Mouse (Mus musculus) left cerebral cortex, postnatal 14 days (tissue): ENCODE data around the gene Tpst2. TPM values are rescaled to one million over a fixed set of nuclear protein-coding genes. Genes with fewer than 3 reads are reported as not detected.

ENCODE experiments used
- DNase-seq, 2 experiments: peaks; one replicate each; pipeline ENCODE4 v3.0.0; 2021 to 2022; ENCODE audit warnings: low spot score in 2 of 2, mixed read lengths in 1 of 2
- intact Hi-C: fragments of 180-260 bp; cut with DNase I; formaldehyde crosslinking; loops from one replicate; pipeline ENCODE4 v1.15.1; 2025
- long read RNA-seq, 2 experiments: library from polyadenylated mRNA; stranded (forward); transcript quantifications; one replicate each; pipeline ENCODE4 v2.0.0; 2021
- total RNA-seq, 2 experiments: library from RNA; stranded (reverse); gene quantifications; 2 replicates each; pipeline ENCODE4 v1.2.3; 2021

Gene Tpst2
- total RNA-seq = 10 to 100 TPM; 41.3 to 42.9 TPM
- long read RNA-seq, experiment 1, transcript Tpst2-201 (7 exons, 1,835 nt) = major isoform, 69 of 91 reads
- long read RNA-seq, experiment 1, partial matches to known transcripts = 11 of 91 reads
- long read RNA-seq, experiment 1, other reads (novel, unspliced or antisense) = 10 of 91 reads
- long read RNA-seq, experiment 2, transcript Tpst2-201 (7 exons, 1,835 nt) = major isoform, 54 of 69 reads
- long read RNA-seq, experiment 2, partial matches to known transcripts = 8 of 69 reads
- long read RNA-seq, experiment 2, other reads (novel, unspliced or antisense) = 5 of 69 reads

GRCm38 (mm10) chr5:112276267-112276873 lies at the start of gene Tpst2:
Gene Tpst2, plus strand, starts transcription at chr5:112276691.
- DNase-seq = peak; percentile 100
- intact Hi-C loops = loop anchor here (5.0 kb wide), 2 partner anchors 34 to 51 kb away; partner anchors contain the start of gene Tfip11

- DNase-seq = peak in 1 of 2 experiments; percentile 60
- intact Hi-C loops = no loop called here
These were observed 49.1 kb upstream of the Tpst2 start for GRCm38 (mm10) chr5:112227354-112227753.

- intact Hi-C loops = no loop called here
- DNase-seq = no peak
These were observed 48.6 kb upstream of the Tpst2 start for GRCm38 (mm10) chr5:112227898-112228239.

GRCm38 (mm10) chr5:112228240-112229076 lies 48.0 kb upstream of the Tpst2 start:
- intact Hi-C loops = no loop called here
- peak; percentile 74 to 77 for DNase-seq

- DNase-seq = no peak
- intact Hi-C loops = no loop called here
These were observed 40.7 kb upstream of the Tpst2 start for GRCm38 (mm10) chr5:112235806-112236205.

GRCm38 (mm10) chr5:112236631-112237030 lies 39.9 kb upstream of the Tpst2 start:
- intact Hi-C loops = no loop called here
- DNase-seq = no peak

- intact Hi-C loops = no loop called here
- DNase-seq = no peak
These were observed 39.1 kb upstream of the Tpst2 start for GRCm38 (mm10) chr5:112237439-112237838.

GRCm38 (mm10) chr5:112237866-112238570 lies 38.5 kb upstream of the Tpst2 start:
- intact Hi-C loops = no loop called here
- no peak for DNase-seq

- DNase-seq = no peak
- intact Hi-C loops = no loop called here
These were observed 37.6 kb upstream of the Tpst2 start for GRCm38 (mm10) chr5:112238781-112239482.

- intact Hi-C loops = loop anchor here (2.0 to 10.0 kb wide), 3 partner anchors 37 to 184 kb away; partner anchors contain the start of gene Tpst2
- peak; percentile 93 to 94 for DNase-seq
These were observed 35.7 kb upstream of the Tpst2 start for GRCm38 (mm10) chr5:112240761-112241160.

- intact Hi-C loops = loop anchor here (2.0 to 10.0 kb wide), 3 partner anchors 35 to 183 kb away; partner anchors contain the start of gene Tpst2
- no peak for DNase-seq
These were observed 34.6 kb upstream of the Tpst2 start for GRCm38 (mm10) chr5:112241849-112242248.

- intact Hi-C loops = loop anchor here (5.0 to 10.0 kb wide), 2 partner anchors 35 to 182 kb away; partner anchors contain the start of gene Tpst2
- DNase-seq = no peak
These were observed 34.1 kb upstream of the Tpst2 start for GRCm38 (mm10) chr5:112242361-112242778.

- no peak for DNase-seq
- intact Hi-C loops = loop anchor here (5.0 to 10.0 kb wide), 2 partner anchors 34 to 182 kb away; partner anchors contain the start of gene Tpst2
These were observed 33.5 kb upstream of the Tpst2 start for GRCm38 (mm10) chr5:112243041-112243440.

GRCm38 (mm10) chr5:112243539-112244274 lies 32.8 kb upstream of the Tpst2 start:
- intact Hi-C loops = loop anchor here (5.0 to 10.0 kb wide), 2 partner anchors 34 to 181 kb away; partner anchors contain the start of gene Tpst2
- no peak for DNase-seq

GRCm38 (mm10) chr5:112244275-112244562 lies 32.3 kb upstream of the Tpst2 start:
- intact Hi-C loops = loop anchor here (5.0 to 10.0 kb wide), 2 partner anchors 33 to 181 kb away; partner anchors contain the start of gene Tpst2
- DNase-seq = no peak

- no peak for DNase-seq
- intact Hi-C loops = loop anchor here (5.0 to 10.0 kb wide), 2 partner anchors 32 to 180 kb away; partner anchors contain the start of gene Tpst2
These were observed 31.4 kb upstream of the Tpst2 start for GRCm38 (mm10) chr5:112244890-112245615.

- intact Hi-C loops = loop anchor here (10.0 kb wide), 1 partner anchor 177 kb away; no protein-coding TSS in a partner anchor
These were observed 29.1 kb upstream of the Tpst2 start for GRCm38 (mm10) chr5:112247399-112247798.

More at GRCm38 (mm10) chr5:112247399-112247798, 29.1 kb upstream of the Tpst2 start:
- no peak for DNase-seq
